Mouse (Mus musculus): ENCODE data around the gene Ggta1.

GRCm38 (mm10) chr2:35477999-35478811 is 15.2 kb upstream of the Ggta1 start:
- TF ChIP-seq CTCF (IDR thresholded peaks at IDR 0.05; ENCODE audit: control insufficient read depth, insufficient read depth, insufficient replicate concordance, low read depth, low read length) (no peak), POLR2A (IDR thresholded peaks at IDR 0.05; ENCODE audit: control insufficient read depth, low read depth, low read length) (no peak)
